Mouse (Mus musculus): ENCODE measurements around the gene Slc26a5.

DNA sequence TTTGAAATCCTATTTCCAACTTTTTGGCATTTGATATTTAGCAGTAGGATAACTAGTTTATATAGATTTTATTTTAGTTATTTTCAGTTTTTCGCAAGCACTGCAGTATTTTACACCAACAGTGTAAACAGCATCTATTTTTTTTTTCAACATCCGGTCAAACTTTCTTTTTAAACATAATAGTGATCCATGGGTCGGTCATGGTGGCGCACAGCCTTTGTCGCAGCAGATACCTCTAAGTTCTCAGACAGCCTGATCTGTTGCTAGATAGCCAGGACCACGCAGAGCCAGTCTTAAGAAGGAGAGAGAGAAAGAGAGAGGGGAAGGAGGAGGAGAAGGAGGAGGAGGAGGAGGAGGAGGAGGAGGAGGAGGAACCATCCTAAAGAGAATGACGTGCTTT is 79.6 kb downstream of the Slc26a5 start:
- no peak for TF ChIP-seq POLR2A (IDR thresholded peaks at IDR 0.05; ENCODE audit: borderline replicate concordance, control insufficient read depth, low read depth, low read length)
- TF ChIP-seq CTCF (IDR thresholded peaks at IDR 0.05; ENCODE audit: control insufficient read depth, insufficient read depth, low read length) = no peak
